Mouse (Mus musculus): Measurements from ENCODE around the gene P2rx4. TPM values are rescaled to one million over a fixed set of nuclear protein-coding genes. Genes with fewer than 3 reads are reported as not detected.
A peak's percentile ranks its signal among the peaks of the same experiment; 100 is the strongest.

The P2rx4 gene
- polyA plus RNA-seq, 1 experiment = 21.0 TPM

GRCm38 (mm10) chr5:122672298-122672697 lies 35.0 kb upstream of the P2rx4 start:
- no peak for TF ChIP-seq EP300 (IDR thresholded peaks at IDR 0.05; ENCODE audit: insufficient read depth, low read depth, low read length)
- no peak for TF ChIP-seq POLR2A (IDR thresholded peaks at IDR 0.05; ENCODE audit: insufficient read depth, low read length)
- TF ChIP-seq CTCF (IDR thresholded peaks at IDR 0.05; ENCODE audit: low read depth, low read length) = no peak
- Histone ChIP-seq H3K27ac (ENCODE audit: insufficient read depth, low read length) (no peak overlapping the region), H3K9ac (ENCODE audit: low read depth, poor library complexity, severe bottlenecking) (no peak overlapping the region), H3K9me3 (replicated peaks; ENCODE audit: control insufficient read depth, insufficient read depth, low read length, poor library complexity, severe bottlenecking) (no peaks in the 10 kb centered on the region), H3K27me3 (ENCODE audit: control insufficient read depth, insufficient read depth, low read length, poor library complexity, severe bottlenecking) (no peaks in the 10 kb centered on the region), H3K36me3 (ENCODE audit: control insufficient read depth, insufficient read depth, low read length, poor library complexity, severe bottlenecking) (no peaks in the 10 kb centered on the region), H3K4me1 (ENCODE audit: control insufficient read depth, insufficient read depth, low read length) (no peaks in the 10 kb centered on the region), H3K4me3 (ENCODE audit: low read depth, low read length) (no peak overlapping the region)

- Histone ChIP-seq H3K4me1 (ENCODE audit: control insufficient read depth, insufficient read depth, low read length) (no peaks in the 10 kb centered on the region), H3K4me3 (ENCODE audit: low read depth, low read length) (no peak overlapping the region), H3K27me3 (ENCODE audit: control insufficient read depth, insufficient read depth, low read length, poor library complexity, severe bottlenecking) (no peaks in the 10 kb centered on the region), H3K9ac (ENCODE audit: low read depth, poor library complexity, severe bottlenecking) (no peak overlapping the region), H3K27ac (ENCODE audit: insufficient read depth, low read length) (no peak overlapping the region), H3K36me3 (ENCODE audit: control insufficient read depth, insufficient read depth, low read length, poor library complexity, severe bottlenecking) (no peaks in the 10 kb centered on the region), H3K9me3 (replicated peaks; ENCODE audit: control insufficient read depth, insufficient read depth, low read length, poor library complexity, severe bottlenecking) (no peaks in the 10 kb centered on the region)
- no peak for TF ChIP-seq CTCF (IDR thresholded peaks at IDR 0.05; ENCODE audit: low read depth, low read length)
- TF ChIP-seq POLR2A (IDR thresholded peaks at IDR 0.05; ENCODE audit: insufficient read depth, low read length) = no peak
- TF ChIP-seq EP300 (IDR thresholded peaks at IDR 0.05; ENCODE audit: insufficient read depth, low read depth, low read length) = no peak
Measured at GRCm38 (mm10) chr5:122676002-122676401, 31.3 kb upstream of the P2rx4 start.

GRCm38 (mm10) chr5:122677983-122678382 lies 29.4 kb upstream of the P2rx4 start:
- Histone ChIP-seq H3K4me3 (ENCODE audit: low read depth, low read length) (no peak overlapping the region), H3K9ac (ENCODE audit: low read depth, poor library complexity, severe bottlenecking) (no peak overlapping the region), H3K4me1 (ENCODE audit: control insufficient read depth, insufficient read depth, low read length) (no peaks in the 10 kb centered on the region), H3K9me3 (replicated peaks; ENCODE audit: control insufficient read depth, insufficient read depth, low read length, poor library complexity, severe bottlenecking) (no peaks in the 10 kb centered on the region), H3K27me3 (ENCODE audit: control insufficient read depth, insufficient read depth, low read length, poor library complexity, severe bottlenecking) (no peaks in the 10 kb centered on the region), H3K36me3 (ENCODE audit: control insufficient read depth, insufficient read depth, low read length, poor library complexity, severe bottlenecking) (no peaks in the 10 kb centered on the region), H3K27ac (ENCODE audit: insufficient read depth, low read length) (no peak overlapping the region)
- TF ChIP-seq EP300 (IDR thresholded peaks at IDR 0.05; ENCODE audit: insufficient read depth, low read depth, low read length) (no peak), CTCF (IDR thresholded peaks at IDR 0.05; ENCODE audit: low read depth, low read length) (no peak), POLR2A (IDR thresholded peaks at IDR 0.05; ENCODE audit: insufficient read depth, low read length) (no peak)

GRCm38 (mm10) chr5:122679881-122680280 lies 27.5 kb upstream of the P2rx4 start:
- H3K36me3 ChIP-seq (ENCODE audit: control insufficient read depth, insufficient read depth, low read length, poor library complexity, severe bottlenecking) = no peaks in the 10 kb centered on the region

GRCm38 (mm10) chr5:122681276-122681675 lies 26.1 kb upstream of the P2rx4 start:
- Histone ChIP-seq H3K9ac (ENCODE audit: low read depth, poor library complexity, severe bottlenecking) (no peak overlapping the region), H3K27ac (ENCODE audit: insufficient read depth, low read length) (no peak overlapping the region), H3K4me3 (ENCODE audit: low read depth, low read length) (no peak overlapping the region), H3K9me3 (replicated peaks; ENCODE audit: control insufficient read depth, insufficient read depth, low read length, poor library complexity, severe bottlenecking) (no peaks in the 10 kb centered on the region), H3K36me3 (ENCODE audit: control insufficient read depth, insufficient read depth, low read length, poor library complexity, severe bottlenecking) (no peaks in the 10 kb centered on the region), H3K4me1 (ENCODE audit: control insufficient read depth, insufficient read depth, low read length) (no peaks in the 10 kb centered on the region), H3K27me3 (ENCODE audit: control insufficient read depth, insufficient read depth, low read length, poor library complexity, severe bottlenecking) (no peaks in the 10 kb centered on the region)
- TF ChIP-seq CTCF (IDR thresholded peaks at IDR 0.05; ENCODE audit: low read depth, low read length) = peak; percentile 53
- no peak for TF ChIP-seq EP300 (IDR thresholded peaks at IDR 0.05; ENCODE audit: insufficient read depth, low read depth, low read length)

More at GRCm38 (mm10) chr5:122679881-122680280, 27.5 kb upstream of the P2rx4 start:
- Histone ChIP-seq H3K27me3 (ENCODE audit: control insufficient read depth, insufficient read depth, low read length, poor library complexity, severe bottlenecking) (no peaks in the 10 kb centered on the region), H3K9me3 (replicated peaks; ENCODE audit: control insufficient read depth, insufficient read depth, low read length, poor library complexity, severe bottlenecking) (no peaks in the 10 kb centered on the region), H3K27ac (ENCODE audit: insufficient read depth, low read length) (no peak overlapping the region), H3K4me1 (ENCODE audit: control insufficient read depth, insufficient read depth, low read length) (no peaks in the 10 kb centered on the region), H3K4me3 (ENCODE audit: low read depth, low read length) (no peak overlapping the region), H3K9ac (ENCODE audit: low read depth, poor library complexity, severe bottlenecking) (no peak overlapping the region)
- TF ChIP-seq POLR2A (IDR thresholded peaks at IDR 0.05; ENCODE audit: insufficient read depth, low read length) (no peak), CTCF (IDR thresholded peaks at IDR 0.05; ENCODE audit: low read depth, low read length) (no peak), EP300 (IDR thresholded peaks at IDR 0.05; ENCODE audit: insufficient read depth, low read depth, low read length) (no peak)

- no peak for TF ChIP-seq POLR2A (IDR thresholded peaks at IDR 0.05; ENCODE audit: insufficient read depth, low read length)
- TF ChIP-seq EP300 (IDR thresholded peaks at IDR 0.05; ENCODE audit: insufficient read depth, low read depth, low read length) = no peak
- no peak for TF ChIP-seq CTCF (IDR thresholded peaks at IDR 0.05; ENCODE audit: low read depth, low read length)
- H3K27me3 ChIP-seq (ENCODE audit: control insufficient read depth, insufficient read depth, low read length, poor library complexity, severe bottlenecking) = no peaks in the 10 kb centered on the region
- no peaks in the 10 kb centered on the region for H3K9me3 ChIP-seq (replicated peaks; ENCODE audit: control insufficient read depth, insufficient read depth, low read length, poor library complexity, severe bottlenecking)
- H3K36me3 ChIP-seq (ENCODE audit: control insufficient read depth, insufficient read depth, low read length, poor library complexity, severe bottlenecking) = no peaks in the 10 kb centered on the region
- no peak overlapping the region for H3K4me3 ChIP-seq (ENCODE audit: low read depth, low read length)
- no peak overlapping the region for H3K27ac ChIP-seq (ENCODE audit: insufficient read depth, low read length)
- H3K9ac ChIP-seq (ENCODE audit: low read depth, poor library complexity, severe bottlenecking) = no peak overlapping the region
- no peaks in the 10 kb centered on the region for H3K4me1 ChIP-seq (ENCODE audit: control insufficient read depth, insufficient read depth, low read length)
Measured at GRCm38 (mm10) chr5:122683926-122684325, 23.4 kb upstream of the P2rx4 start.

All from ES-Bruce4 (cell line).